Mouse (Mus musculus): ENCODE results near the gene Arvcf.

- no peak for TF ChIP-seq POLR2A (IDR thresholded peaks at IDR 0.05; ENCODE audit: insufficient read depth, low read depth, low read length)
- no peak for TF ChIP-seq EP300 (IDR thresholded peaks at IDR 0.05; ENCODE audit: insufficient read depth, low read depth, low read length)
- no peak for TF ChIP-seq CTCF (IDR thresholded peaks at IDR 0.05)
These were observed 80.6 kb downstream of the Arvcf start for GRCm38 (mm10) chr16:18428516-18429042.
